In genomic region chr16:44761811-44762210, GRCm38 (mm10) we compare ENCODE assay signal across 20 mouse cellular contexts. TPM values are rescaled to one million over a fixed set of nuclear protein-coding genes. Genes with fewer than 3 reads are reported as not detected.
DNase-seq lines count a peak whose midpoint lies in the region; ATAC-seq and TF ChIP-seq lines count a peak whose summit lies in the region.
"Had no signal": no experiment of that assay in that cellular context is flagged by ENCODE, and none has a peak within 500 bp of the region (broad histone marks: within the 10 kb centered on the region; RNA-seq: fewer than 3 reads in every experiment).

No protein-coding gene starts in this region.

- no peaks in the 10 kb centered on the region for H3K4me1 ChIP-seq in lung, embryonic 14.5 days (ENCODE audit: insufficient read depth)
- no peaks in the 10 kb centered on the region for H3K4me1 ChIP-seq in stomach, postnatal 0 days (replicated peaks; ENCODE audit: control insufficient read depth, insufficient read depth)
- H3K4me1 ChIP-seq: embryonic facial prominence, embryonic 10.5 days; intestine, embryonic 15.5 days; midbrain, embryonic 12.5 days; neural tube, embryonic 12.5 days had no signal

- no peak overlapping the region for H3K27ac ChIP-seq in gastrocnemius, adult 2 months
- no peak overlapping the region for H3K27ac ChIP-seq in lung, embryonic 14.5 days (ENCODE audit: low read depth)
- no peak overlapping the region for H3K27ac ChIP-seq in stomach, postnatal 0 days (replicated peaks)
- H3K27ac ChIP-seq: embryonic facial prominence, embryonic 10.5 days; intestine, embryonic 15.5 days; midbrain, embryonic 12.5 days; neural tube, embryonic 12.5 days had no signal

- TF ChIP-seq EP300 in stomach, postnatal 0 days (optimal IDR thresholded peaks at IDR 0.05): no peak

- no peaks in the 10 kb centered on the region for H3K9me3 ChIP-seq in lung, embryonic 14.5 days (ENCODE audit: low read depth, low read length)
- no peaks in the 10 kb centered on the region for H3K9me3 ChIP-seq in stomach, postnatal 0 days (ENCODE audit: control insufficient read depth, low read length)
- H3K9me3 ChIP-seq: embryonic facial prominence, embryonic 10.5 days; intestine, embryonic 15.5 days; midbrain, embryonic 12.5 days; neural tube, embryonic 12.5 days had no signal

- 51% methylated on average over 1 of the region's 1 CpGs for WGBS in lung, embryonic 14.5 days
- 46% methylated on average over 1 of the region's 1 CpGs for WGBS in stomach, postnatal 0 days

- peak; percentile 26; the same call in 1 of the 2 replicates for TF ChIP-seq CTCF in gastrocnemius, adult 2 months (IDR thresholded peaks at IDR 0.05)
- peak; percentile 44 for TF ChIP-seq CTCF in lung, embryonic 14.5 days (IDR thresholded peaks at IDR 0.05; ENCODE audit: low read depth)
- TF ChIP-seq CTCF in stomach, postnatal 0 days (IDR thresholded peaks at IDR 0.05; ENCODE audit: low read depth): peak; percentile 61

- no peak overlapping the region for H3K4me2 ChIP-seq in lung, embryonic 14.5 days
- no peak overlapping the region for H3K4me2 ChIP-seq in stomach, postnatal 0 days (replicated peaks; ENCODE audit: low read depth)
- H3K4me2 ChIP-seq: intestine, embryonic 15.5 days; midbrain, embryonic 12.5 days; neural tube, embryonic 12.5 days had no signal

- no peak for ATAC-seq in lung, embryonic 14.5 days (ENCODE audit: insufficient read depth)
- no peak for ATAC-seq in stomach, postnatal 0 days (ENCODE audit: low FRiP score, low TSS enrichment)
- ATAC-seq: intestine, embryonic 15.5 days had no signal

- no peaks in the 10 kb centered on the region for H3K27me3 ChIP-seq in lung, embryonic 14.5 days (ENCODE audit: insufficient read depth, low read length)
- H3K27me3 ChIP-seq in stomach, postnatal 0 days (ENCODE audit: control insufficient read depth, insufficient read depth, low read length): no peaks in the 10 kb centered on the region
- H3K27me3 ChIP-seq: intestine, embryonic 15.5 days; midbrain, embryonic 12.5 days; neural tube, embryonic 12.5 days had no signal

- no peak overlapping the region for H3K4me3 ChIP-seq in gastrocnemius, adult 2 months
- no peak overlapping the region for H3K4me3 ChIP-seq in lung, embryonic 14.5 days (ENCODE audit: low read depth, low read length)
- no peak overlapping the region for H3K4me3 ChIP-seq in stomach, postnatal 0 days (ENCODE audit: low read depth, low read length)
- H3K4me3 ChIP-seq: embryonic facial prominence, embryonic 10.5 days; intestine, embryonic 15.5 days; midbrain, embryonic 12.5 days; neural tube, embryonic 12.5 days had no signal

- no peak overlapping the region for H3K9ac ChIP-seq in lung, embryonic 14.5 days
- H3K9ac ChIP-seq in stomach, postnatal 0 days (ENCODE audit: low read length): no peak overlapping the region
- H3K9ac ChIP-seq: intestine, embryonic 15.5 days; midbrain, embryonic 12.5 days; neural tube, embryonic 12.5 days had no signal

- H3K36me3 ChIP-seq in lung, embryonic 14.5 days (ENCODE audit: insufficient read depth): no peaks in the 10 kb centered on the region
- no peaks in the 10 kb centered on the region for H3K36me3 ChIP-seq in stomach, postnatal 0 days (ENCODE audit: control insufficient read depth, insufficient read depth, low read length)
- H3K36me3 ChIP-seq: embryonic facial prominence, embryonic 10.5 days; intestine, embryonic 15.5 days; midbrain, embryonic 12.5 days; neural tube, embryonic 12.5 days had no signal

- no peak for DNase-seq in gastrocnemius, adult 2 months
- no peak for DNase-seq in gastrocnemius, postnatal 10 days
- peak; percentile 57 for DNase-seq in lung, embryonic 14.5 days
- no peak for DNase-seq in lung, postnatal 14 days
- peak; percentile 14 for DNase-seq in T-cell, adult 2 months (ENCODE audit: low spot score)
- DNase-seq in stomach, postnatal 0 days (ENCODE audit: low spot score): no peak
- DNase-seq in embryo, embryonic 9.5 days (ENCODE audit: extremely low spot score): no peak
- DNase-seq in heart, postnatal 25 days (ENCODE audit: low spot score): no peak
- DNase-seq: adrenal gland, adult 8-10 months; cerebellum, postnatal 14 days; heart, adult 11 months; heart, postnatal 4 days; kidney, postnatal 36 days; lung, postnatal 10 days; right cerebral cortex, postnatal 4 days had no signal

- intact Hi-C loops in gastrocnemius, adult 2 months (cut with DNase I): loop anchor here (10.0 kb wide), 2 partner anchors 263 to 363 kb away; no protein-coding TSS in a partner anchor
- intact Hi-C loops in heart, postnatal 25 days (cut with DNase I): loop anchor here (10.0 kb wide), 1 partner anchor 363 kb away; no protein-coding TSS in a partner anchor

RNA-seq across cellular contexts. Expression of gene Cd200r1, which starts 3.7 kb away (rescaled TPM):
- under 1 TPM in 1 of 2 experiments, not detected in 1; 0.11 TPM for total RNA-seq in gastrocnemius, adult 2 months (2021)
- under 1 TPM; 0.28 to 0.70 TPM for total RNA-seq in gastrocnemius, postnatal 10 days (2021)
- polyA plus RNA-seq in lung, embryonic 14.5 days (2014; fragmentation: Nextera tagmentation; extraction: Ambion mirVana): 1.0 and 1.3 TPM in 2 replicates
- 0.75 and 1.1 TPM in 2 replicates for polyA plus RNA-seq in stomach, postnatal 0 days (2015; fragmentation: Nextera tagmentation; extraction: Ambion mirVana)
- under 1 TPM; 0.48 to 0.49 TPM for total RNA-seq in heart, postnatal 25 days (2021)
- polyA plus RNA-seq: C2C12 had no signal

RNA-seq across cellular contexts. Expression of gene Gtpbp8, which starts 15.6 kb away (rescaled TPM):
- 10 to 100 TPM in 1 of 2 experiments, 1 to 10 TPM in 1; 8.3 to 10.5 TPM for total RNA-seq in gastrocnemius, adult 2 months (2021)
- total RNA-seq in gastrocnemius, postnatal 10 days (2021): 10 to 100 TPM; 13.0 to 13.2 TPM
- polyA plus RNA-seq in lung, embryonic 14.5 days (2014; fragmentation: Nextera tagmentation; extraction: Ambion mirVana): 30.1 and 31.8 TPM in 2 replicates
- 17.6 and 19.8 TPM in 2 replicates for polyA plus RNA-seq in stomach, postnatal 0 days (2015; fragmentation: Nextera tagmentation; extraction: Ambion mirVana)
- 10 to 100 TPM in 1 of 2 experiments, 1 to 10 TPM in 1; 9.8 to 13.0 TPM for total RNA-seq in heart, postnatal 25 days (2021)

RNA-seq across cellular contexts. Expression of gene Nepro, which starts 37.7 kb away (rescaled TPM):
- total RNA-seq in gastrocnemius, adult 2 months (2021): 1 to 10 TPM; 3.2 to 3.4 TPM
- 1 to 10 TPM; 4.4 to 5.6 TPM for total RNA-seq in gastrocnemius, postnatal 10 days (2021)
- 14.4 and 14.6 TPM in 2 replicates for polyA plus RNA-seq in lung, embryonic 14.5 days (2014; fragmentation: Nextera tagmentation; extraction: Ambion mirVana)
- polyA plus RNA-seq in stomach, postnatal 0 days (2015; fragmentation: Nextera tagmentation; extraction: Ambion mirVana): 2.8 and 3.2 TPM in 2 replicates
- total RNA-seq in heart, postnatal 25 days (2021): 1 to 10 TPM; 3.5 to 4.2 TPM

RNA-seq across cellular contexts. Expression of gene Cd200r4, which starts 49.7 kb away (rescaled TPM):
- total RNA-seq in gastrocnemius, adult 2 months (2021): not detected
- not detected for total RNA-seq in gastrocnemius, postnatal 10 days (2021)
- polyA plus RNA-seq in lung, embryonic 14.5 days (2014; fragmentation: Nextera tagmentation; extraction: Ambion mirVana): not detected in 2 replicates
- 0.11 TPM in 1 of 2 replicates, not detected in the other for polyA plus RNA-seq in stomach, postnatal 0 days (2015; fragmentation: Nextera tagmentation; extraction: Ambion mirVana)
- total RNA-seq in heart, postnatal 25 days (2021): not detected
- total RNA-seq: heart, postnatal 4 days had no signal
- polyA plus RNA-seq: C2C12; embryonic facial prominence, embryonic 10.5 days had no signal

Comparison
In these comparisons a context has a peak if more than half of its experiments do, and no peak if none do; other contexts are left out.
1. DNase-seq: peak in lung, embryonic 14.5 days (single experiment) and T-cell, adult 2 months (single experiment); none in gastrocnemius, adult 2 months (single experiment), gastrocnemius, postnatal 10 days (single experiment), lung, postnatal 14 days (single experiment), stomach, postnatal 0 days (single experiment), embryo, embryonic 9.5 days (single experiment) and heart, postnatal 25 days (single experiment).
2. Peak in every context shown above with its lines, with median percentiles within 50 percentile points of each other: CTCF ChIP-seq.